Mouse (Mus musculus) heart, postnatal 0 days (tissue): ENCODE data around the gene 4930568D16Rik.

Source experiments
- CTCF ChIP-seq: IDR thresholded peaks from 2 replicates; pipeline ENCODE4 v1.5.1; 2016; ENCODE audit warnings: antibody characterized with exemption, control low read depth, low read depth
- EP300 ChIP-seq: IDR thresholded peaks from 2 replicates; pipeline ENCODE4 v1.6.1; 2016; ENCODE audit warnings: antibody characterized with exemption, low read depth

GRCm38 (mm10) chr2:35335620-35336019 lies 31.9 kb downstream of the 4930568D16Rik start:
- TF ChIP-seq CTCF (no peak), EP300 (no peak)
